Mouse (Mus musculus) stomach, postnatal 0 days (tissue): ENCODE measurements around the gene Cox17.

Source experiments
- CTCF ChIP-seq: IDR thresholded peaks from 2 replicates; pipeline ENCODE4 v1.5.1; 2016; ENCODE audit warnings: antibody characterized with exemption, low read depth, mild to moderate bottlenecking, moderate library complexity
- EP300 ChIP-seq: optimal IDR thresholded peaks from 2 replicates; pipeline ENCODE3; 2016; ENCODE audit warnings: antibody characterized with exemption

DNA sequence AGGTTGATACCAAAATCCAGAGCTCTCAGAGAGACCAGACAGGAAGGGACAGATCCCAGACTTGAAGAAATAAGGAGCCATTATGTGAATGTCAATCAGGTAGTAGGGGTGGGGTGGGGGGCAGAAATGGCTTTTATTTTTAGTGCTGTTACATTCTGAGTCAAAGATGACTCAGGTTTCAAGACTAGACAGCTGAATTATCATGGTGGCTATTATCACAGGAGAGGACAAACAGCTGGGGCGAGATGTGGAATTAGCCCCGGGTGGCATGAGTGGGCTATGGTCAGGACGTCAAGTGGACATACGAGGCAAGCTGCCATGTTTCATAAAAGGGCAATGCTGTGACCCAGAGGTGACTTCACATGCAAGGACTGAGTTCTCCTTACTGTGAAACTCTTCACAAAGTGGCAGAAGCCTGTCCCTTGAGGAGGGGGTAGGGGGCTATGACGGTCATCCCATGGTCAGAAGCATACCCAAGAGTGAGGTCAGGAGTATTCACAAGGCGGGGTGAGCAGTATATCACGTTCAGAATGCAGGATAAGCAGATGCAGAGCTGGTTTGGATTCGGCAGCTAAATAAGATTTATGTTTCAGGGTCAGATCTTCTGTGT is 42.6 kb downstream of the Cox17 start:
- TF ChIP-seq CTCF (no peak), EP300 (no peak)
